In genomic region chr10:6983431-6983830, GRCm38 (mm10) we compare ENCODE assay signal across 13 mouse cellular contexts.
"Had no signal": no experiment of that assay in that cellular context is flagged by ENCODE, and none has a peak within 500 bp of the region (broad histone marks: within the 10 kb centered on the region; RNA-seq: fewer than 3 reads in every experiment).

No protein-coding gene starts in this region.

- H3K4me2 ChIP-seq: limb, embryonic 15.5 days; liver, embryonic 13.5 days; midbrain, embryonic 12.5 days; neural tube, embryonic 15.5 days had no signal

- H3K9me3 ChIP-seq: limb, embryonic 15.5 days; liver, embryonic 13.5 days; midbrain, embryonic 12.5 days; neural tube, embryonic 15.5 days had no signal

- H3K4me1 ChIP-seq: liver, embryonic 13.5 days; midbrain, embryonic 12.5 days had no signal

- H3K4me3 ChIP-seq: limb, embryonic 15.5 days; liver, embryonic 13.5 days; midbrain, embryonic 12.5 days; neural tube, embryonic 15.5 days had no signal

- H3K27me3 ChIP-seq: limb, embryonic 15.5 days; liver, embryonic 13.5 days; midbrain, embryonic 12.5 days; neural tube, embryonic 15.5 days had no signal

- H3K27ac ChIP-seq: limb, embryonic 15.5 days; liver, embryonic 13.5 days; midbrain, embryonic 12.5 days; neural tube, embryonic 15.5 days had no signal

- ATAC-seq: intestine, embryonic 16.5 days; midbrain, embryonic 16.5 days had no signal

- H3K36me3 ChIP-seq: limb, embryonic 15.5 days; liver, embryonic 13.5 days; midbrain, embryonic 12.5 days; neural tube, embryonic 15.5 days had no signal

- DNase-seq: kidney, adult 8-10 months; kidney, postnatal 25 days; layer of hippocampus, adult 9-11 months; layer of hippocampus, postnatal 36 days; liver, embryonic 13.5 days; lung, adult 18-20 months; right cerebral cortex, adult 18-20 months; right cerebral cortex, postnatal 25 days had no signal

- H3K9ac ChIP-seq: limb, embryonic 15.5 days; liver, embryonic 13.5 days; midbrain, embryonic 12.5 days; neural tube, embryonic 15.5 days had no signal
